Mouse (Mus musculus) ES-Bruce4 (cell line): ENCODE measurements at regions not wholly inside any gene's neighbourhood (a gene's known extent, or its start where the extent isn't known, plus 50 kb on each side); places are given as distances from the start of the nearest gene placed in this dataset.

ENCODE experiments used
- CTCF ChIP-seq: IDR thresholded peaks from one replicate; pipeline ENCODE4 v1.8.1; 2011; ENCODE audit warnings: low read depth, low read length
- POLR2A ChIP-seq: IDR thresholded peaks from one replicate; pipeline ENCODE4 v1.8.1; 2011; ENCODE audit warnings: low read length; ENCODE audit not compliant: insufficient read depth

- TF ChIP-seq CTCF (no peak), POLR2A (no peak)
Measured at GRCm38 (mm10) chr1:121136846-121137245, 195.5 kb downstream of the Insig2 start.
